Mouse (Mus musculus) CD4-positive naive resting alpha-beta T cell, adult 76 days (primary cell): ENCODE data around the gene Wnt3. TPM values are rescaled to one million over a fixed set of nuclear protein-coding genes. Genes with fewer than 3 reads are reported as not detected.

ENCODE experiments used
- total RNA-seq: library from RNA; stranded (reverse); gene quantifications from one replicate; pipeline ENCODE4 v1.2.4, GENCODE M21; 2023

Wnt3 gene
- total RNA-seq, result not detected

GRCm38 (mm10) chr11:103773387-103774227 lies at the start of gene Wnt3:
Gene Wnt3, plus strand, starts transcription at chr11:103774150.

GRCm38 (mm10) chr11:103749306-103750089 lies 24.5 kb upstream of the Wnt3 start, which contains the start of gene Wnt9b:
Gene Wnt9b, minus strand, starts transcription at chr11:103749821.

Other genes starting within 250 kb of the Wnt3 start
- not detected for gene Gm884, start 153.0 kb upstream of the Wnt3 start, total RNA-seq
- gene Lyzl6, start 135.3 kb upstream of the Wnt3 start, total RNA-seq, result not detected
- gene Rprml, start 124.6 kb upstream of the Wnt3 start, total RNA-seq, result not detected
- gene Gosr2, start 76.3 kb upstream of the Wnt3 start, total RNA-seq, result 72.1 TPM
- gene Wnt9b, start 24.3 kb upstream of the Wnt3 start, total RNA-seq, result not detected
- 105 TPM for gene Nsf, start 179.9 kb downstream of the Wnt3 start, total RNA-seq
- gene Arf2, start 192.6 kb downstream of the Wnt3 start, total RNA-seq, result 20.6 TPM